Mouse (Mus musculus) CH12.LX (cell line): ENCODE results near the gene Cox14. TPM values are rescaled to one million over a fixed set of nuclear protein-coding genes. Genes with fewer than 3 reads are reported as not detected.
"Not testable (repeated sequence)": the region's sequence is repeated elsewhere in the genome, so short reads cannot be mapped to it uniquely, and the experiment has no call there.

Experiments used
- DNase-seq: peaks from one replicate; pipeline ENCODE4 v3.0.0-alpha.2; 2013; ENCODE audit errors: extremely low read depth
- H3K27ac ChIP-seq: 2 replicates; pipeline ENCODE4 v1.5.1; 2012; ENCODE audit warnings: low read depth, mild to moderate bottlenecking, control low read depth, moderate library complexity; ENCODE audit not compliant: insufficient read depth
- H3K27me3 ChIP-seq: replicated peaks from 2 replicates; pipeline ENCODE3; 2012; ENCODE audit warnings: inconsistent platforms
- H3K36me3 ChIP-seq, 2 experiments: replicated peaks in 1 of 2; 2 replicates each; pipeline versions ENCODE3 to v1.6.1; 2012; ENCODE audit warnings: inconsistent platforms in 1 of 2, low read length in 1 of 2, mild to moderate bottlenecking in 1 of 2, mixed read lengths in 1 of 2, moderate library complexity in 1 of 2; ENCODE audit not compliant: control insufficient read depth in 1 of 2, insufficient read depth in 1 of 2
- H3K4me1 ChIP-seq, 2 experiments: 2 replicates each; pipeline ENCODE4 v1.6.1; 2012; ENCODE audit warnings: inconsistent platforms in 1 of 2, moderate library complexity in 1 of 2; ENCODE audit not compliant: insufficient read depth in 2 of 2, control insufficient read depth in 1 of 2
- H3K4me2 ChIP-seq: 2 replicates; pipeline ENCODE4 v1.6.1; 2012; ENCODE audit warnings: low read depth, mild to moderate bottlenecking, control low read depth; ENCODE audit not compliant: poor library complexity, insufficient read depth, severe bottlenecking
- H3K4me3 ChIP-seq, 3 experiments: fragments of 150-350 bp in 1 of 3; sonication (generic) in 1 of 3; replicated peaks in 1 of 3; 2 replicates each; pipeline versions ENCODE3 to v1.5.1; 2011 to 2012; ENCODE audit warnings: low read depth in 2 of 3, low read length in 2 of 3, mild to moderate bottlenecking in 2 of 3, moderate library complexity in 2 of 3, control low read depth in 1 of 3, improper control_type of control experiment in 1 of 3, inconsistent platforms in 1 of 3, mixed read lengths in 1 of 3; ENCODE audit not compliant: poor library complexity in 1 of 3
- H3K79me2 ChIP-seq: replicated peaks from 2 replicates; pipeline ENCODE4 v1.6.1; 2012; ENCODE audit warnings: mild to moderate bottlenecking, moderate library complexity; ENCODE audit not compliant: control insufficient read depth, poor library complexity, insufficient read depth, severe bottlenecking; ENCODE audit errors: extremely low read depth
- H3K9ac ChIP-seq: 2 replicates; pipeline ENCODE4 v1.6.1; 2012; ENCODE audit warnings: low read depth, mild to moderate bottlenecking, control low read depth, moderate library complexity; ENCODE audit not compliant: insufficient read depth
- H3K9me3 ChIP-seq: replicated peaks from 2 replicates; pipeline ENCODE3; 2012; ENCODE audit warnings: low read length, inconsistent platforms, mixed read lengths
- BHLHE40 ChIP-seq: IDR thresholded peaks from 2 replicates; pipeline ENCODE4 v1.6.1; 2011; ENCODE audit warnings: mild to moderate bottlenecking, low read depth, low read length, improper control_type of control experiment
- CTCF ChIP-seq, 2 experiments: IDR thresholded peaks in 1 of 2; conservative IDR thresholded peaks in 1 of 2; 2 replicates each; pipeline ENCODE4 v1.5.1; 2011 to 2012; ENCODE audit warnings: low read depth in 2 of 2, low read length in 2 of 2, improper control_type of control experiment in 1 of 2, inconsistent platforms in 1 of 2, mild to moderate bottlenecking in 1 of 2, moderate library complexity in 1 of 2
- ELF1 ChIP-seq: IDR thresholded peaks from 2 replicates; pipeline ENCODE4 v1.6.1; 2014; ENCODE audit warnings: low read depth, mild to moderate bottlenecking, inconsistent platforms, low read length, improper control_type of control experiment
- ETS1 ChIP-seq: conservative IDR thresholded peaks from 2 replicates; pipeline ENCODE4 v1.6.1; 2012; ENCODE audit warnings: low read depth, mild to moderate bottlenecking, inconsistent platforms, low read length, improper control_type of control experiment, moderate library complexity
- GABPA ChIP-seq: IDR thresholded peaks from 2 replicates; pipeline ENCODE4 v1.6.1; 2012; ENCODE audit warnings: low read depth, low read length, improper control_type of control experiment, inconsistent platforms; ENCODE audit not compliant: insufficient replicate concordance
- HCFC1 ChIP-seq: IDR thresholded peaks from 2 replicates; pipeline ENCODE4 v1.6.1; 2012; ENCODE audit warnings: low read depth, mild to moderate bottlenecking, inconsistent platforms, low read length, improper control_type of control experiment
- IRF4 ChIP-seq: IDR thresholded peaks from 2 replicates; pipeline ENCODE4 v1.6.1; 2014; ENCODE audit warnings: low read depth, mild to moderate bottlenecking, inconsistent platforms, low read length, improper control_type of control experiment
- JUND ChIP-seq: conservative IDR thresholded peaks from 2 replicates; pipeline ENCODE4 v1.6.1; 2011; ENCODE audit warnings: low read depth, low read length, improper control_type of control experiment
- MAX ChIP-seq: IDR thresholded peaks from 2 replicates; pipeline ENCODE4 v1.6.1; 2011; ENCODE audit warnings: low read length, improper control_type of control experiment
- MYC ChIP-seq: IDR thresholded peaks from 2 replicates; pipeline ENCODE4 v1.6.1; 2011; ENCODE audit warnings: low read depth, mild to moderate bottlenecking, improper control_type of control experiment, low read length
- NELFE ChIP-seq: IDR thresholded peaks from 2 replicates; pipeline ENCODE4 v1.6.1; 2011; ENCODE audit warnings: low read depth, low read length, improper control_type of control experiment
- PAX5 ChIP-seq: IDR thresholded peaks from 2 replicates; pipeline ENCODE4 v1.6.1; 2012; ENCODE audit warnings: low read length, inconsistent platforms, mixed read lengths
- POLR2A ChIP-seq: IDR thresholded peaks from 2 replicates; pipeline ENCODE4 v1.6.1; 2011; ENCODE audit warnings: low read depth, mild to moderate bottlenecking, improper control_type of control experiment, low read length
- TBP ChIP-seq: conservative IDR thresholded peaks from 2 replicates; pipeline ENCODE4 v1.6.1; 2011; ENCODE audit warnings: low read depth, low read length, improper control_type of control experiment
- TCF12 ChIP-seq: IDR thresholded peaks from 2 replicates; pipeline ENCODE4 v1.6.1; 2014; ENCODE audit warnings: low read depth, mild to moderate bottlenecking, inconsistent platforms, low read length, improper control_type of control experiment
- UBTF ChIP-seq: IDR thresholded peaks from 2 replicates; pipeline ENCODE4 v1.6.1; 2012; ENCODE audit warnings: low read depth, mild to moderate bottlenecking, inconsistent platforms, low read length, improper control_type of control experiment, moderate library complexity
- USF1 ChIP-seq: IDR thresholded peaks from 2 replicates; pipeline ENCODE4 v1.6.1; 2014; ENCODE audit warnings: low read depth, mild to moderate bottlenecking, inconsistent platforms, low read length, improper control_type of control experiment
- ZC3H11A ChIP-seq: IDR thresholded peaks from 2 replicates; pipeline ENCODE4 v1.6.1; 2012; ENCODE audit warnings: low read depth, mild to moderate bottlenecking, inconsistent platforms, low read length, improper control_type of control experiment
- ZMIZ1 ChIP-seq: IDR thresholded peaks from 2 replicates; pipeline ENCODE4 v1.6.1; 2012; ENCODE audit warnings: low read depth, mild to moderate bottlenecking, inconsistent platforms, low read length, improper control_type of control experiment
- dilution Hi-C: fragments of 300-500 bp; cut with MboI; formaldehyde crosslinking; loops from 2 replicates; pipeline ENCODE4 v1.14.3; 2020; ENCODE audit warnings: low sequenced_read_pairs; ENCODE audit not compliant: extremely low pct_unique_long_range_greater_than_20kb, extremely low pct_ligation_motif_present
- in situ Hi-C: fragments of 300-500 bp; cut with MboI; formaldehyde crosslinking; loops from 3 replicates; pipeline ENCODE4 v1.14.3; 2019; ENCODE audit warnings: low sequenced_read_pairs, low pct_ligation_motif_present, low pct_unique_long_range_greater_than_20kb, mixed read lengths
- polyA plus RNA-seq: library from polyadenylated mRNA; unstranded; fragments of >175 nt; gene quantifications from 2 replicates; pipeline ENCODE4 v1.2.1, GENCODE M21; 2012; ENCODE audit warnings: low read depth; ENCODE audit not compliant: insufficient read length
- total RNA-seq, 2 experiments: library from RNA; depleted of rRNA; stranded (reverse); fragments of 300-350 nt in 1 of 2; fragments of >200 nt in 1 of 2; gene quantifications; 2 replicates each; pipeline ENCODE4 v1.2.3; 2012 to 2014

Cox14 gene
- total and polyA plus RNA-seq, 3 experiments: 98.8 to 140 (median 119) TPM

- Histone ChIP-seq H3K4me3 (peak overlapping the region; percentile 75 to 94 (median 88)), H3K9ac (peak overlapping the region; percentile 84), H3K27me3 (no peaks in the 10 kb centered on the region), H3K27ac (peak overlapping the region; percentile 72), H3K4me2 (peak overlapping the region; percentile 85; the same call in 1 of the 2 replicates), H3K36me3 (peaks cover 0 to 13% of the 10 kb centered on the region in 2 experiments), H3K9me3 (no peaks in the 10 kb centered on the region), H3K79me2 (peaks cover 25% of the 10 kb centered on the region), H3K4me1 (peaks cover 3 to 51% of the 10 kb centered on the region in 2 experiments; a peak in 3 of 4 replicates)
- in situ Hi-C loops: loop anchor here (5.0 kb wide), 1 partner anchor 45 kb away; the partner anchor contains the start of gene Cox14
- DNase-seq: peak; percentile 96
- dilution Hi-C loops: no loop called here
- TF ChIP-seq CTCF (conservative IDR thresholded peaks at IDR 0.05 in 1 of 2, IDR thresholded peaks at IDR 0.05 in 1 of 2; ENCODE audit: low read depth in 2 of 2, low read length in 2 of 2) (no peak), PAX5 (no peak), IRF4 (no peak), NELFE (peak; percentile 96), HCFC1 (peak; percentile 55; the same call in 1 of the 2 replicates), ETS1 (no peak), MYC (peak; percentile 33; the same call in 1 of the 2 replicates), POLR2A (peak; percentile 98), ZMIZ1 (peak; percentile 93), TCF12 (peak; percentile 84), ELF1 (peak; percentile 76), TBP (peak; percentile 91), USF1 (peak; percentile 41; the same call in 1 of the 2 replicates), BHLHE40 (peak; percentile 40; the same call in 1 of the 2 replicates), GABPA (no peak), MAX (no peak; the same call in 1 of the 2 replicates), JUND (no peak), UBTF (0 out of 2 replicates have a peak, but pooled peaks have one; percentile 49), ZC3H11A (no peak)
These were observed 47.0 kb downstream of the Cox14 start for GRCm38 (mm10) chr15:99772277-99772880.

- Histone ChIP-seq H3K9ac (peak within 1 kb of the TSS; percentile 84), H3K4me1 (peaks cover 1 to 47% of the 10 kb centered on the region in 2 experiments; a peak in 3 of 4 replicates), H3K79me2 (peaks cover 23% of the 10 kb centered on the region), H3K4me3 (peak within 1 kb of the TSS; percentile 75 to 94 (median 88)), H3K27ac (peak within 1 kb of the TSS; percentile 72), H3K4me2 (peak within 1 kb of the TSS; percentile 85), H3K36me3 (peaks cover 0 to 10% of the 10 kb centered on the region in 2 experiments)
- H3K27me3 ChIP-seq, H3K9me3 ChIP-seq, dilution Hi-C loops, DNase-seq: not testable (repeated sequence)
- in situ Hi-C loops: loop anchor here (5.0 kb wide), 1 partner anchor 45 kb away; the partner anchor contains the start of gene Cox14
These were observed 47.3 kb downstream of the Cox14 start, which contains the start of gene Cers5 for GRCm38 (mm10) chr15:99772881-99772924. Gene Cers5, minus strand, starts transcription at chr15:99772885.
